Mouse (Mus musculus) cerebellum, adult 11-12 months (tissue): ENCODE measurements around the gene Capn9.

ENCODE experiments used
- DNase-seq: peaks from one replicate; pipeline ENCODE4 v3.0.0; 2022

The Capn9 gene

DNA sequence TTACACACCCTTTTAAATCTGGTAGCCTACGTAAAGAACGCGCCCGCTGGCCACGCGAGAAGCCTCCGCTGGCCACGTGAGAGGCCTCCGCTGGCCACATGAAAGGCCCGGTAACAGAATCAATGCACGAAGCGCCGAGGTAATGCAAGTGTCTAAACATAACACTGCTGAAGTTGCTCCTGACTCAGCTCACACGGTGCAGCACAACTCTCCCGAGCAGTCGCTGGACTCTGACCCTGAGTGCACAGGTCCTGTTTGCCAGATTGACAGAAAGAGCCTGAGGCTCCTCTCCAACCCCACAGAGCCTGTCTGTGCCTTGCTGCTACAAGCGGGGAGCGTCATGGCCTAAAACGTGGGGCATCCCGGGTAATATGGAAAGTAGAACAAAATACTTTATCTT is 75.9 kb downstream of the Capn9 start:
- DNase-seq, result no peak

DNA sequence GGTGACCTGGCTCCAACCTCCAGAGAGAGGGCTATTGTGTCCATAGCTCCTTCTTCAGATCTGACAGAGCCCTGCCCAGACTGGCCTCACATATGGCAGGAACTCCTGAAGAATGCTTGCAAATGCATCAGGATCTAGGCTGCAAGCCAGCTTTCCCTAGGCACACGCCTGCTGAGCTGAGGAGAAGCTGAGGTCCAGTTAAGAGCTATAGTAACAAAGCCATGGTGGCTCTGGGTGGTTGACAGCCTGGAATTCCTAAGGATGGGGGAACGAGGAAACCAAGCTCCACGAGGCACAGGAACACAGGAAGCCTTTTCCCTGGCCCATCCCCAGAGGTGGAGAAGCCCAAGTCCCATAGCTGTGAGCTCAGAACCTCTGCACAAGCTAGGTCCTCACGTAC is 76.6 kb downstream of the Capn9 start:
- DNase-seq, result peak; percentile 63

DNA sequence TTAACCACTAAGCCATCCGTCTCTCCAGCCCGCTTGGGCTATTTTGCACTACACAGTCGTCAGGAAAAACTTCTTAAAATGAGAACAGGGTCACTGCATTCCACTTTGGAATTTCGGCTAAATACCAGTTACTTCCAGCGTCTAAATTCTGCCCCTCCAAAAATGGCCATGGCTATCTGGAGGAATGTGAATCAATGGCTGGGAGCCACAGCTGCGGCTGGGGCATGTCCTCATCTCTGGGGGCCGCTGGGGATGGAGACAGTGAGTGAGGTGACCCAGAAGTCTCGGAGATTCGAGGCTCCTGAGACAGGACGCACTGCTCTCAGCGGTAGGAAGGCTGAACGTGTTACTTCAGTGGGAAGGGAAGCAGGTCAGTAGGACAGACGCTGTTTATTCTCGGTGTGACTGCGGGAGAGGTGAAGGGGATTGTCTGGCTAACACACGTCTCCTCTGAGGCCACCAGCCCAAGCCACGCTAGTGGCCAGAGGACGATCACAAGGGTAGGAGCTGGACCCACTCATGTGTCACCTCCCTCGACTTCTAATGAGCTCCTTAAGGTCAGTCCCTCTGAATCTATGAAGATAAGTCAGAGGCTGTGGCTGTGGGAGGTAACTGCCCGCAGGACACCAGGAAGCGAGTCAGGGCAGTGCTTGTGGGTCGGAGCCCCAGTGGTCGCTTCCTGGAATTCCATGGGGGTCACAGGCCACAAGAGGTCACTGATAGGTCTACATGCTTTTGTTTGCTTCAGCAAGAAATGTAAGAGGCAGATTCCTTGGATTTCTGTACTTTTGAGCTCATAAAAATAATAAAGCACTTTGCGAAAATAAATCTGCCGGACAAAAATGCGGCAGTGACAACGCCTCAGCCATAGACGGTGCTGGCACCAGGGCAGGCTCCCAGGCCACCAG is 77.9 kb downstream of the Capn9 start:
- DNase-seq, result no peak

GRCm38 (mm10) chr8:124657961-124658360 is 82.0 kb downstream of the Capn9 start:
- no peak for DNase-seq

DNA sequence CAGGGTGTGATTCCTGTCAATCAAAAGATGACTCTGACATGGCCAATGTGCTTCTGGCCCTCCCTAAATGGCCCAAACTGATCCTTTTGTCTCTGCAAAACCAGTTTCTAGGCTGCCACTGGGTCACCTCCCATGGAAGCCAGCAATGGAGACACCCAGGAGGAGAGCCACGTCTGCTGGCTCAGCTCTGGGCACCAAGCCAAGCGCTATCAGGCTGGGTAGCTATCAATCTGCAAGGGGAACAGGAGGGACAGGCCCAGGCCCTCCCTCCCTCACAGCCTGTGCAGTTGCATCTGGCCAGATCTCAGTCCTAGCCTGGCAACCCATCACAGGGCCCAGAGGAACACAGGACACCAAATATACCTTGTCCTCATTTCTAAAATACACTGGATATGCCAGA is 82.5 kb downstream of the Capn9 start:
- peak; percentile 57 for DNase-seq

GRCm38 (mm10) chr8:124661781-124662180 is 85.9 kb downstream of the Capn9 start:
- DNase-seq, result no peak

GRCm38 (mm10) chr8:124662446-124663111 is 86.7 kb downstream of the Capn9 start:
- DNase-seq, result no peak

- DNase-seq, result peak; percentile 73
Measured at GRCm38 (mm10) chr8:124663112-124663873, 87.4 kb downstream of the Capn9 start, which contains the start of gene 2310022B05Rik. TSS of gene 2310022B05Rik (minus strand) at chr8:124663369.

- DNase-seq, result no peak
Measured at GRCm38 (mm10) chr8:124663874-124664230, 87.9 kb downstream of the Capn9 start.

DNA sequence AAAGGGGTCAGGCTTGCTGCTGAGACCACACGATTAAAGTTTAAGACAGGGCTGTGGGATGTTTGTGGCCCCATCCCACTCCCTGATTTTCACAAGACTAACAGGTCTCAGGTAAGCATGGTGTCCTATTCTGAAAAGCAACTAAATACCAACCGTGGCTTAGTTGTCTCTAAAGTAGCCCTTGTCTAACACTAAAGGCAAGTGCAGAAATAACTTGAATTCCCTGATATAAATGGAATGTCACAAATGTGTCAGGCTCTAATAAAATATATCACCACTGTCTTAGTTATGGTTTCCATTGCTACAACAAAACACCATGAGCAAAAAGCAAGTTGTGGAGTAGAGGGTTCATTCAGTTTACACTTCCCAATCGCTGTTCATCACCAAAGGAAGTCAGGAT is 88.5 kb downstream of the Capn9 start:
- no peak for DNase-seq
